Mouse (Mus musculus) forebrain, embryonic 15.5 days (tissue): Measurements from ENCODE around the gene Gas2l2. TPM values are rescaled to one million over a fixed set of nuclear protein-coding genes. Genes with fewer than 3 reads are reported as not detected.

ENCODE experiments used
- ATAC-seq: fragments of 200-750 bp; cut with Nextera tagmentation; replicated peaks from 2 replicates; pipeline ENCODE4 v1.8.0; 2017; ENCODE audit warnings: mild to moderate bottlenecking, moderate TSS enrichment, moderate library complexity
- H3K27ac ChIP-seq: fragments of 300-500 bp; sonication (generic); replicated peaks from 2 replicates; pipeline ENCODE4 v1.5.1; 2015; ENCODE audit warnings: mild to moderate bottlenecking, inconsistent platforms
- H3K27me3 ChIP-seq: fragments of 300-500 bp; sonication (generic); 2 replicates; pipeline ENCODE4 v1.6.1; 2015; ENCODE audit warnings: inconsistent platforms
- H3K36me3 ChIP-seq: fragments of 300-500 bp; sonication (generic); 2 replicates; pipeline ENCODE4 v1.6.1; 2015; ENCODE audit warnings: mild to moderate bottlenecking, inconsistent platforms
- H3K4me1 ChIP-seq: fragments of 300-500 bp; sonication (generic); 2 replicates; pipeline ENCODE4 v1.6.1; 2015; ENCODE audit warnings: inconsistent platforms
- H3K4me2 ChIP-seq: fragments of 300-500 bp; sonication (generic); replicated peaks from 2 replicates; pipeline ENCODE4 v1.6.1; 2015; ENCODE audit warnings: mild to moderate bottlenecking, inconsistent platforms
- H3K4me3 ChIP-seq: fragments of 300-500 bp; sonication (generic); 2 replicates; pipeline ENCODE4 v1.5.1; 2015; ENCODE audit warnings: mild to moderate bottlenecking, inconsistent platforms
- H3K9ac ChIP-seq: fragments of 300-500 bp; sonication (generic); replicated peaks from 2 replicates; pipeline ENCODE4 v1.6.1; 2015; ENCODE audit warnings: mild to moderate bottlenecking, inconsistent platforms
- H3K9me3 ChIP-seq: fragments of 300-500 bp; sonication (generic); 2 replicates; pipeline ENCODE4 v1.6.1; 2016; ENCODE audit warnings: inconsistent platforms
- WGBS: fragments of 180-500 bp; shearing (Covaris S2); methylation state at CpG from one replicate; pipeline ENCODE4 v1.1.7; 2015; ENCODE audit warnings: mixed read lengths; 5-methylcytosine and 5-hydroxymethylcytosine counted together
- polyA plus RNA-seq: library from polyadenylated mRNA; unstranded; fragments of >200 nt; fragmentation: Nextera tagmentation; extraction: Ambion mirVana; gene quantifications from 2 replicates; pipeline ENCODE4 v1.2.1, GENCODE M21; 2015

The Gas2l2 gene
- polyA plus RNA-seq, 1 experiment from 2014 or later, result 0.80 TPM

DNA sequence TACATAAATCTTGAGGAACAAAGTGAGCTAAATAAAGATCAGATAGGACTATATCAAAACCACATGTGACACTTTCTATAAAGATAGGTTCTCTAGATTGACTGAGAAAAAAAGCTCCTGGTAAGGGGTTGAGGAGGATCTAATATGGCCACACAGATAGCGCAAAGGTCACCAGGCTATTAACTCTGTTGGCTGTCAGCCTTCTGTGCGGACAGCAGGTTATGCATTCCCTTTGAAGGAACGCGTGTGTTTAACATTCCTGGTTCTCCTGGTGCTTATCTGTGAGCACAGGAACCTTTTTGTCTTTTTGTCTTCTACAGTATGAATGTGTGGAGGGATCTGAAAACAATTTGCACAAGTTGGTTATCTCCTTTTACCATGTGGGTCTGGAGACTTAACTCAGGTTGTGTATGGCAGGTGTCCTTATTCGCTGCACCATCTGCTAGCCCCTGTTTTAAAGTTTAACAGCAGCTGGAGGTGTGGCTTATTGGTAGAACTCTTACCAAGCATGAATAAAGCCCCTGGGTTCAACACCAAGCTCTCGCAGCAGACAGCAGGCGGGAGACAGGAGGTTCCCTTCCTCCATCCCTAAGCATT lies 49.4 kb downstream of the Gas2l2 start:
- Histone ChIP-seq H3K36me3 (peaks cover 12% of the 10 kb centered on the region; the same call in 1 of the 2 replicates), H3K27ac (no peak overlapping the region), H3K9me3 (no peaks in the 10 kb centered on the region), H3K9ac (no peak overlapping the region), H3K27me3 (no peaks in the 10 kb centered on the region), H3K4me1 (peaks cover 15% of the 10 kb centered on the region), H3K4me2 (no peak overlapping the region), H3K4me3 (no peak overlapping the region)
- 82% methylated on average over 7 of the region's 7 CpGs for WGBS
- ATAC-seq, result no peak

Other genes with a start within 250 kb of the Gas2l2 start
- gene Slfn3, start 238.1 kb downstream of the Gas2l2 start, polyA plus RNA-seq, result 0.10 and 0.15 TPM in 2 replicates
- gene Slfn14, start 142.7 kb downstream of the Gas2l2 start, polyA plus RNA-seq, result 0.06 TPM in 1 of 2 replicates, not detected in the other
- gene Ap2b1, start 130.4 kb downstream of the Gas2l2 start, polyA plus RNA-seq, result 106 and 107 TPM in 2 replicates
- 20.2 and 20.3 TPM in 2 replicates for gene Pex12, start 126.9 kb downstream of the Gas2l2 start, polyA plus RNA-seq
- gene Rasl10b, start 20.3 kb downstream of the Gas2l2 start, polyA plus RNA-seq, result 27.2 and 29.6 TPM in 2 replicates
- 0.22 and 0.36 TPM in 2 replicates for gene 1700020L24Rik, start 8.2 kb upstream of the Gas2l2 start, polyA plus RNA-seq
- 2.5 and 2.7 TPM in 2 replicates for gene Mmp28, start 33.6 kb upstream of the Gas2l2 start, polyA plus RNA-seq
- 12.3 and 12.9 TPM in 2 replicates for gene Taf15, start 43.6 kb upstream of the Gas2l2 start, polyA plus RNA-seq
- gene Heatr9, start 92.7 kb upstream of the Gas2l2 start, polyA plus RNA-seq, result not detected in 2 replicates
- not detected in 2 replicates for gene Ccl5, start 101.1 kb upstream of the Gas2l2 start, polyA plus RNA-seq
- gene Ccl9, start 149.2 kb upstream of the Gas2l2 start, polyA plus RNA-seq, result 1.2 and 1.7 TPM in 2 replicates
- gene Ccl6, start 163.6 kb upstream of the Gas2l2 start, polyA plus RNA-seq, result 1.5 and 2.4 TPM in 2 replicates
- gene Rpl9-ps1, start 216.2 kb upstream of the Gas2l2 start, polyA plus RNA-seq, result not detected in 2 replicates
- gene Ccl3, start 219.9 kb upstream of the Gas2l2 start, polyA plus RNA-seq, result 1.2 and 1.5 TPM in 2 replicates
- 0.40 and 0.46 TPM in 2 replicates for gene Ccl4, start 233.1 kb upstream of the Gas2l2 start, polyA plus RNA-seq